Mouse (Mus musculus): ENCODE data around the gene Taf1c.
A peak's percentile ranks its signal among the peaks of the same experiment; 100 is the strongest.

Gene Taf1c

DNA sequence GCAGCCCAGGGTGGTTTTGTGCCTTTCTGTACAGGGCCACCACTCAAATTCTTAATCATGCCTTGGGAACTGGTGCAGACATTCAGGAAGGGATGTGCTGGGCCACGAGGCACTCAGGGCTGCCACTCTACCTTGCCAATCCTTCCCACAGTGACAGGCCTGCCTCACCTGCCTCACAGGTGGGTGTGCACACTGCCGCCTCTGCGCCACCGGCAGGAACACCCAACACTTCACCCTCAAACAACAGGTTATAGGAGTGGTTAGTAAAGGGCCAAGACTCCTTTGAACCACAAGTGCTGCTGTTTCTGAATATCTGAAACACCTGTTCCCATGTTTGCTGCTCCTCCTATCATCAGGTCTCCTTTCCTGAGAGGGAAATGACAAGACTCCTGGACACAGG is 32.6 kb downstream of the Taf1c start:
- DNase-seq (ENCODE audit: extremely low spot score), result no peak

- DNase-seq (ENCODE audit: extremely low spot score), result no peak
Observed at GRCm38 (mm10) chr8:119571135-119571534, 33.9 kb downstream of the Taf1c start.

DNA sequence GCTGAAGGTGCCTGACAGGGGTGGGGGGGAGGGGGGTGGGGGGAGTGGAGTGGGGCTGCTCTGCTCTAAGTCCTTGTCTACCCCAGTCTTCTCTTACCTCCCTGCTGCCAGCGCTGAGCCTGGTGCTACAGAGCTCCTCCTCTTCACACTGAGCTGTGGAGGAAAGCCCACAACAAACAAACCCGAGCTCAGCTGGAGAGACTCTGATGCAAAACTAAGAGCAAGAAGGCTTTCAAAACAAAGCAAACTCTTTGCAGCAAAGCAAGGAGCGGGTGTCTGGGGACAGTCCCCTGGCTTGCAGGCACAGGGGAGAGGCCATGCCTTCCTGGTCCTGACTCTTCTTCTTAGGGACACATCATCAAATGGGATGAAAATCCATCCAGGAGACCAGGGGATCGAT is 35.1 kb downstream of the Taf1c start:
- no peak for DNase-seq (ENCODE audit: extremely low spot score)

DNA sequence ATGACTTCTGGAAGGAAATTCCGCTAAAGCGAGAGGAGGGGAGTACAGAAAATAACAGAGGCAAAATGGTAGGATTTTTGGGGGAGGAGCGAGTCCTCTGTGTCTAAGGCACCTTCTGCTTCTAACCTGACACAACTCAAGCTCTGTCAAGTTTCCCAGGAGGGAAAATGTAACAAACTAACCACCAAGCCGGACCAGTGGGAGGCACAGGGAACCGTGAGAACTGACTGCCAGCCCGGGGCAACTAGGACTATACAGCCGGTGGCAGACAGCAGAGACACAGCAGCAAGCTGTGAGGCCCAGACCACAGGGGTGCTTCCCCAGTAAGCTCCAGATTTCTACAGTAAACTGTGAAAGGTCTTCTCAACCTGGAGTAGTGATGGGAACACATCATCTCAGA is 36.1 kb downstream of the Taf1c start:
- DNase-seq (ENCODE audit: extremely low spot score), result no peak

GRCm38 (mm10) chr8:119568251-119568650 is 36.8 kb downstream of the Taf1c start:
- no peak for DNase-seq (ENCODE audit: extremely low spot score)

DNA sequence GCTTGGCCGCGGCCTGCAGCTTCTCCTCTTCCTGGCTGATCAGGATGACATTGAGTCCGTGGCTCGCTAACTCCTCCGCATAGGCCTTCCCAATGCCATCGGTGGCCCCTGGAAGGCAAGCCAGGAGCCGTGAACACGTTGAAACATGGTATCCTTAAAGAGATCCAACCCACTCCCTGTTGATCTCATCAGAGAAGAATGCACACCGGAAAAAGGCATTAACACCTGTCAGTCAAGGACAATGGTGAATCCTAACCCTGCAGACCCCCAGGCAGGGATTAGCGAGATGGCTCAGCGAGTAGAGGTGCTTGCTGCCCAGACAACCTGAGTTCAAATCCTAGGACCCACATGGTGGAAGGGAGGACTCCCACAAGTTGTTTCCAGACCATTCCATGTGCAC is 38.7 kb downstream of the Taf1c start:
- DNase-seq (ENCODE audit: extremely low spot score), result no peak

DNA sequence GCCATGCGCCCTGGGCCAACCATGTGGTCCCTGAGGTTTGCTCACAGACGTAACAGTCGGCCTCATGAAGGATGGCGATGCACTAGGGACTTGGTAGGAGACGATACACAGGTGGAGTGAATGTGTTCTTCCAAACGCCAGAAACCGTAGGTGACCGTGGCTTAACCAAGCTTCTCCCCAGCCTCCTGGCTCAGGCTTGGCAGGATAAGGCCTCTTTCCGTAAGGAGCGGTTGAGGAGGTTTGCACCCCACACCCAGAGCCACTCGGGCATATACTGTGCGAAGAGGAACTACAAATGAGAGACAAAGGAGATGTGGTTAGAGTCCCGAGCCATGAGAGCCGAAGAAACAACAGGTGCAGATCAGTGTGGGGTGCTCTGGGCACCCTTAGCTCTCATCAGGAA is 41.2 kb downstream of the Taf1c start:
- DNase-seq (ENCODE audit: extremely low spot score), result no peak

- no peak for DNase-seq (ENCODE audit: extremely low spot score)
Observed at GRCm38 (mm10) chr8:119559402-119559720, 45.7 kb downstream of the Taf1c start.

DNA sequence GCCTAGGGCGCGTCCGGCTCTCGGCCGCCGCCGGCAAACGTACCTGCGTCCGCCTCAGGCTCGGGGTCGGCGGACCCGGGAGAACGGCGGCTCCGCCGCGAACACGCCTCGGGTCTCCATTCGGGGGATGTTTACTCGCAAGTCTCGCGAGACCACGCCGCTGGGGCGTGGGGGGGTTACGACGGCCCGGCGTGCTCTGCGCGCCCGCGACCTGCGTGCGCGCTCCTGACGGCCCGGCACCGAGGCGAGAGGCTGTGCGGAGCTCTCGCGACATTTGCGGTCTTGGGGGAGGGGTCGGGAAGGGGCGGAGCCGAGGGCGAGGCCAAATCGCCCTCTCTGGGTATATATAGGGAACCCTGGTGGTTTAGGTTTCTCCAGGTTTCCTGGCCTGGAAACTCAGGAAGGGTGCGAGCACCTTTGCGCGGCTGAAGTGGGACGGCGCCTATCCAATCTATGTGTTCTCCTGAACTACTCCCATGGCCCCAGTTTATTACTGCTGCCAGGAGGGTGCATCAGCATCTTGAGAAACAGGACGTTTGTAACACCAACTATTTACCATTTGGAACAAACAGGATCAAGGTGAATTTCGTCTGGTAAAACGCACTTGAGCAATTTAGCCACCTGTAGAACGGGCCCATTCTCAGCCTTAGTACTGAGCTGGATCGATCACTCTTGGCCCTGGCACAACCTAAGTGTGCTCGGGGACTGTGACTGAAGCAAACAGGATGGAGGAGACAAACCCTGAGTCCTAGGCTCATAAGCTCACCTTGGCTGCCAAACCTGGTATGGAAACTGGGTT is 46.2 kb downstream of the Taf1c start, which contains the start of gene Mbtps1:
Gene Mbtps1, minus strand, starts transcription at position 133 of the 799 bp plus-strand sequence.
- peak; percentile 100 for DNase-seq (ENCODE audit: extremely low spot score)

- DNase-seq (ENCODE audit: extremely low spot score), result no peak
Observed at GRCm38 (mm10) chr8:119557821-119558602, 47.0 kb downstream of the Taf1c start.

DNA sequence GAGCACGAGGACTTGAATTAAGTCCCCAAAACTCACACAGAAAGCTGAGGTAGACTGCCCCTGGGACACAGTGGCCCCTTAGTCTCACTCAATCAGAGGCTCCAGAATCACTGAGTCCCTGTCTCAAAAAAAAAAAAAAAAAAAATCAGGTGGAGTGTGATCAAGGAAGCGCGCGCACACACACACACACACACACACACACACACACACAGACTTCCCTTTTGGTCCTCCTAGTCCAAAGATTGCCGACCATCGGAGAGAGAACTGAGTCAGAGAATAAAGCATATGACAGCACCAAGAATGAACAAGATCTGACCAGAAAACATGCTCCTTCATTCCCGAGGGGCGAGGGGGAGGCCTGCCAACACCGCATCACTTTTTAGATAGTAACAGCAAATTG is 47.9 kb downstream of the Taf1c start:
- DNase-seq (ENCODE audit: extremely low spot score), result no peak

DNA sequence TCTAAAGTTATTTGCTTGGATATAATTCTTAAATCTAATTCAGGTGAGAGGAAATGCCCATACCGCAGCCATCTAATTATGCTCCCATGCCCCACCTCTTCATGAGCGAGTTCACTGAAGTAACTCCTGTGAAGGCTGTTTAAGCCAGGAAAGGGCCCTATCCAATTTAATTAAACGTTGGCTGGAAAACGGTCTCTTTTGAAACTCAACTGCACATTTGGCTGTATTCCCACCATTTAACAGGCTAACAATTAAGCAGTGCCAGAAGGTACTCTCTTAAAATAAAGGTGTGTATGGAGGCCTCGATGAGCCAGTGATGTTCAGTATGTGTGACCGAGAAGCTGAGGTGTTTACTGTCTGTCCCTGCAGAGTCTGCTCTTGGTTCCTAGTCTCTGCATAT is 49.2 kb downstream of the Taf1c start:
- DNase-seq (ENCODE audit: extremely low spot score), result no peak

DNA sequence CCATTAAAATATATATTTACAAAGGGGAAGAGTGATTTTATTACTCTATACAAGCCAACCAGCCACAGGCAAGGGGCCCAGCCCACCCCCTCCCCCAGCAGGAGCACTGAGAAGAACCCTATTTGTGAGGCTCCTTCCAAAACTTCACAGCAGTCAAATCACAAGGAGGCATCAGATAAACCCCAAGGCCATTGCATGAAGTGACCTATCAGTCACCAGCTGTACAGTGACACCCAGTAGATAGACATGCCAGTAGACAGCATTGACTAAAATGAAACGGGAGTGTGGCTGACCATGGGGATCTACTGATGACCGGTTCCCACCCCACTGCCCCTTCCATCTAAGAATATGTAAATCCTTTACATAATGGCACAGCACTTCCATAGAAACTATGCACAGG is 52.1 kb downstream of the Taf1c start:
- DNase-seq (ENCODE audit: extremely low spot score), result no peak

- no peak for DNase-seq (ENCODE audit: extremely low spot score)
Observed at GRCm38 (mm10) chr8:119548560-119549113, 56.4 kb downstream of the Taf1c start.
